Mouse (Mus musculus): ENCODE measurements around the gene Gm28038.

- TF ChIP-seq CTCF (IDR thresholded peaks at IDR 0.05; ENCODE audit: low read depth, low read length) (no peak), POLR2A (IDR thresholded peaks at IDR 0.05; ENCODE audit: borderline replicate concordance, low read depth, low read length) (no peak)
Measured at GRCm38 (mm10) chr2:30236426-30237198, 44.2 kb upstream of the Gm28038 start.
